Comparison of ENCODE assay signal across 26 mouse cellular contexts in the genomic region with DNA sequence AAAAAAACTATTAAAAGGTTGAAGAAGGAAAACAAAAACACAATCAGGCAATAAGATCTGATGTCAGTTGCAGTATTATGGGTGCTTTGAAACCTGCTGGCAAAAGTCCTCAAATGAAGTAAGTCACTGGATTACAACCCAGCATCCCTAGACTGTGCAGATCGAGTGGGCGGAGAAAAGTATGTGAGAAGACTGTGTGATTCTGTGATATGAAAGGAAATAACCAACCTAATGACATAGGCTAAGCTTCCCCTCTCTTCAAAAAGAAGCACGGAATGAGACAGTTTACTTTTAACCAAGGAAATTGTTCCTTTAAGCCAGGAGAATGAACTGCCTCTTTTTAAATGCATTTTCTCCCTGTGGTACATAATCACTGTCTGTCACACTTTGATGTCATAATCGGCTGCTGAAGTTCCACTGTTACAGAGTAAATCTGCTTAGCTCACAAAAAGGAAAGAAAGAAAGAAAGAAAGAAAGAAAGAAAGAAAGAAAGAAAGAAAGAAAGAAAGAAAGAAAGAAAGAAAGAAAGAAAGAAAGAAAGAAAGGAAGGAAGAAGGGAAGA.
DNase-seq lines count a peak whose midpoint lies in the region; ATAC-seq and TF ChIP-seq lines count a peak whose summit lies in the region.
"Had no signal": no experiment of that assay in that cellular context is flagged by ENCODE, and none has a peak within 500 bp of the region (broad histone marks: within the 10 kb centered on the region; RNA-seq: fewer than 3 reads in every experiment).

No protein-coding gene starts in this region.

- H3K36me3 ChIP-seq in forebrain, embryonic 11.5 days (ENCODE audit: control insufficient read depth, insufficient read depth, low read length): no peaks in the 10 kb centered on the region
- H3K36me3 ChIP-seq in forebrain, embryonic 10.5 days (replicated peaks): no peaks in the 10 kb centered on the region
- H3K36me3 ChIP-seq in testis, adult 2 months (ENCODE audit: control insufficient read depth, insufficient read depth, low read length): no peaks in the 10 kb centered on the region
- H3K36me3 ChIP-seq in forebrain, postnatal 0 days (ENCODE audit: insufficient read depth): no peaks in the 10 kb centered on the region
- H3K36me3 ChIP-seq: embryonic facial prominence, embryonic 13.5 days; G1E; heart, embryonic 10.5 days; heart, embryonic 15.5 days; liver, embryonic 12.5 days had no signal

- peak; percentile 69; the same call in 1 of the 2 replicates for ATAC-seq in forebrain, embryonic 11.5 days (replicated peaks; ENCODE audit: low FRiP score)
- peak; percentile 58; the same call in 1 of the 2 replicates for ATAC-seq in forebrain, postnatal 0 days
- ATAC-seq: hindbrain, embryonic 16.5 days; liver, embryonic 12.5 days; liver, postnatal 0 days; Patski had no signal

- H3K27ac ChIP-seq in forebrain, embryonic 11.5 days (ENCODE audit: low read depth, low read length): no peak overlapping the region
- H3K27ac ChIP-seq in forebrain, embryonic 10.5 days: no peak overlapping the region
- no peak overlapping the region for H3K27ac ChIP-seq in testis, adult 2 months (ENCODE audit: control insufficient read depth, insufficient read depth, low read depth, low read length)
- H3K27ac ChIP-seq in forebrain, postnatal 0 days (ENCODE audit: low read depth, low read length): no peak overlapping the region
- H3K27ac ChIP-seq in cerebellum, adult 2 months (ENCODE audit: insufficient read depth, low read length): no peak overlapping the region
- H3K27ac ChIP-seq: embryonic facial prominence, embryonic 13.5 days; heart, embryonic 10.5 days; heart, embryonic 15.5 days; kidney, postnatal 0 days; liver, embryonic 12.5 days had no signal

- TF ChIP-seq CTCF in testis, adult 2 months (IDR thresholded peaks at IDR 0.05; ENCODE audit: control insufficient read depth, insufficient read depth, insufficient replicate concordance, low read depth, low read length): no peak
- TF ChIP-seq CTCF in forebrain, postnatal 0 days (IDR thresholded peaks at IDR 0.05; ENCODE audit: low read depth): no peak
- no peak for TF ChIP-seq CTCF in cerebellum, adult 2 months (IDR thresholded peaks at IDR 0.05; ENCODE audit: borderline replicate concordance, insufficient read depth, low read depth, low read length)

- no peaks in the 10 kb centered on the region for H3K27me3 ChIP-seq in forebrain, embryonic 11.5 days (ENCODE audit: control insufficient read depth, insufficient read depth, low read length)
- peaks cover 4% of the 10 kb centered on the region; the same call in 1 of the 2 replicates for H3K27me3 ChIP-seq in forebrain, embryonic 10.5 days (ENCODE audit: poor library complexity, severe bottlenecking)
- no peaks in the 10 kb centered on the region for H3K27me3 ChIP-seq in testis, adult 2 months (ENCODE audit: control insufficient read depth, insufficient read depth, low read length)
- H3K27me3 ChIP-seq in forebrain, postnatal 0 days (ENCODE audit: insufficient read depth, low read length): no peaks in the 10 kb centered on the region
- H3K27me3 ChIP-seq in cerebellum, adult 2 months (ENCODE audit: control insufficient read depth, insufficient read depth, low read length): no peaks in the 10 kb centered on the region
- H3K27me3 ChIP-seq: embryonic facial prominence, embryonic 13.5 days; heart, embryonic 15.5 days; liver, embryonic 12.5 days; Patski had no signal

- no peak overlapping the region for H3K4me2 ChIP-seq in forebrain, embryonic 11.5 days (ENCODE audit: low read depth, low read length, severe bottlenecking)
- H3K4me2 ChIP-seq in forebrain, postnatal 0 days (ENCODE audit: low read depth): peak overlapping the region; percentile 21; the same call in 1 of the 2 replicates
- H3K4me2 ChIP-seq: embryonic facial prominence, embryonic 13.5 days; heart, embryonic 15.5 days; liver, embryonic 12.5 days had no signal

- H3K9ac ChIP-seq in forebrain, embryonic 11.5 days (ENCODE audit: low read length): no peak overlapping the region
- no peak overlapping the region for H3K9ac ChIP-seq in forebrain, postnatal 0 days
- H3K9ac ChIP-seq: embryonic facial prominence, embryonic 13.5 days; heart, embryonic 15.5 days; liver, embryonic 12.5 days; liver, postnatal 0 days had no signal

- H3K9me3 ChIP-seq in forebrain, embryonic 11.5 days (ENCODE audit: control insufficient read depth, low read length): no peaks in the 10 kb centered on the region
- no peaks in the 10 kb centered on the region for H3K9me3 ChIP-seq in forebrain, embryonic 10.5 days
- H3K9me3 ChIP-seq in forebrain, postnatal 0 days (ENCODE audit: low read length): no peaks in the 10 kb centered on the region
- H3K9me3 ChIP-seq: embryonic facial prominence, embryonic 13.5 days; G1E; heart, embryonic 10.5 days; heart, embryonic 15.5 days; liver, embryonic 12.5 days had no signal

- no peak overlapping the region for H3K4me3 ChIP-seq in forebrain, embryonic 11.5 days (ENCODE audit: low read depth, low read length)
- no peak overlapping the region for H3K4me3 ChIP-seq in forebrain, embryonic 10.5 days
- peak overlapping the region; percentile 18; the same call in 1 of the 2 replicates for H3K4me3 ChIP-seq in testis, adult 2 months (ENCODE audit: control insufficient read depth, low read depth, low read length)
- H3K4me3 ChIP-seq in forebrain, postnatal 0 days (ENCODE audit: low read depth, low read length): no peak overlapping the region; the same call in 1 of the 2 replicates
- no peak overlapping the region for H3K4me3 ChIP-seq in cerebellum, adult 2 months (replicated peaks; ENCODE audit: insufficient read depth, low read depth, low read length)
- H3K4me3 ChIP-seq: embryonic facial prominence, embryonic 13.5 days; heart, embryonic 10.5 days; heart, embryonic 15.5 days; liver, embryonic 12.5 days had no signal

- no peak for DNase-seq in forebrain, embryonic 11.5 days (ENCODE audit: low spot score)
- no peak for DNase-seq in forebrain, embryonic 10.5 days (ENCODE audit: extremely low spot score, low spot score)
- DNase-seq in testis, postnatal 10 days (ENCODE audit: low spot score): no peak
- peak; percentile 4 for DNase-seq in forebrain, postnatal 0 days
- no peak for DNase-seq in cerebellum, adult 2 months
- DNase-seq in T-cell, adult 2 months (ENCODE audit: low spot score): no peak
- DNase-seq: adrenal gland, adult 2 months; cerebellum, adult 9-10 months; cerebellum, postnatal 36 days; gastrocnemius, postnatal 25 days; heart, adult 11 months; kidney, adult 2 months; kidney, postnatal 4 days; left cerebral cortex, postnatal 4 days; liver, postnatal 0 days; lung, postnatal 36 days; thymus, postnatal 14 days had no signal

- no peak for TF ChIP-seq POLR2A in testis, adult 2 months (IDR thresholded peaks at IDR 0.05; ENCODE audit: control insufficient read depth, low read depth, low read length)
- TF ChIP-seq POLR2A in cerebellum, adult 2 months (IDR thresholded peaks at IDR 0.05; ENCODE audit: borderline replicate concordance, insufficient read depth, low read length): no peak

- 20% methylated on average over 4 of the region's 4 CpGs for WGBS in forebrain, embryonic 11.5 days
- 31% methylated on average over 4 of the region's 4 CpGs for WGBS in forebrain, embryonic 10.5 days
- WGBS in forebrain, postnatal 0 days: 17% methylated on average over 4 of the region's 4 CpGs
- WGBS in cerebellum, adult 2 months: 36% methylated on average over 4 of the region's 4 CpGs

- H3K4me1 ChIP-seq in forebrain, embryonic 11.5 days (replicated peaks; ENCODE audit: control insufficient read depth, insufficient read depth, low read length): no peaks in the 10 kb centered on the region
- peaks cover 25% of the 10 kb centered on the region for H3K4me1 ChIP-seq in forebrain, embryonic 10.5 days
- H3K4me1 ChIP-seq in testis, adult 2 months (ENCODE audit: control insufficient read depth, insufficient read depth, low read length): no peaks in the 10 kb centered on the region
- no peaks in the 10 kb centered on the region for H3K4me1 ChIP-seq in forebrain, postnatal 0 days (ENCODE audit: insufficient read depth)
- H3K4me1 ChIP-seq in cerebellum, adult 2 months (ENCODE audit: control insufficient read depth, insufficient read depth, low read length): no peaks in the 10 kb centered on the region
- H3K4me1 ChIP-seq: embryonic facial prominence, embryonic 13.5 days; heart, embryonic 10.5 days; heart, embryonic 15.5 days; liver, embryonic 12.5 days had no signal
